Mouse (Mus musculus): ENCODE data around the gene Tmem240. TPM values are rescaled to one million over a fixed set of nuclear protein-coding genes. Genes with fewer than 3 reads are reported as not detected.
"Not testable (repeated sequence)": the region's sequence is repeated elsewhere in the genome, so short reads cannot be mapped to it uniquely, and the experiment has no call there.

Gene Tmem240
- polyA plus RNA-seq (2012; rRNA removed): 31.1 and 31.4 TPM in 2 replicates

GRCm38 (mm10) chr4:155734350-155734941 lies at the start of gene Tmem240:
Gene Tmem240, plus strand, starts transcription at chr4:155734800.
- DNase-seq (ENCODE audit: low read depth): peak; percentile 98
- TF ChIP-seq POLR2A (IDR thresholded peaks at IDR 0.05; ENCODE audit: borderline replicate concordance, extremely low read depth, insufficient read depth, insufficient read length, poor library complexity, severe bottlenecking) (peak; percentile 78), CTCF (IDR thresholded peaks at IDR 0.05; ENCODE audit: borderline replicate concordance, extremely low read depth, insufficient read depth, insufficient read length) (no peak)

DNA sequence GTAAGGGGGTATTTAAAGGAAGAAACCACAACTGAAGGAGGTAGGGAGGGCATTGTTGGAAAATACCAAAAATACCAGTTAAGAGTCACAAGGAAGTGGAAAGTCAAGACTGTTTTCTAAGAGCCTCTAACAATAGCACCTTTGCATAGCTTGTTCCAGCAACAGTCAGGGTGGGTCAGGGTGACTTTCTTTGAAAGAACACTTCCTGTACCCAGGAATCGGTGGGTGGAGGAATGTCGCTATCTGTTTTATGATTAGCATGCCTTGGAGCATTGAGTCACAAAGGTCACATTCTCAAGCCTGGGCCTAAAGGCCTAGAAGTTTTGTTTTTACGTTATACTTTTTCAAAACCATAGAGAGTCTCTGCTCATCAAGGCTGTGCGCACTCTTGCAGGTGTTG lies 46.8 kb upstream of the Tmem240 start:
- DNase-seq (ENCODE audit: low read depth): not testable (repeated sequence)

DNA sequence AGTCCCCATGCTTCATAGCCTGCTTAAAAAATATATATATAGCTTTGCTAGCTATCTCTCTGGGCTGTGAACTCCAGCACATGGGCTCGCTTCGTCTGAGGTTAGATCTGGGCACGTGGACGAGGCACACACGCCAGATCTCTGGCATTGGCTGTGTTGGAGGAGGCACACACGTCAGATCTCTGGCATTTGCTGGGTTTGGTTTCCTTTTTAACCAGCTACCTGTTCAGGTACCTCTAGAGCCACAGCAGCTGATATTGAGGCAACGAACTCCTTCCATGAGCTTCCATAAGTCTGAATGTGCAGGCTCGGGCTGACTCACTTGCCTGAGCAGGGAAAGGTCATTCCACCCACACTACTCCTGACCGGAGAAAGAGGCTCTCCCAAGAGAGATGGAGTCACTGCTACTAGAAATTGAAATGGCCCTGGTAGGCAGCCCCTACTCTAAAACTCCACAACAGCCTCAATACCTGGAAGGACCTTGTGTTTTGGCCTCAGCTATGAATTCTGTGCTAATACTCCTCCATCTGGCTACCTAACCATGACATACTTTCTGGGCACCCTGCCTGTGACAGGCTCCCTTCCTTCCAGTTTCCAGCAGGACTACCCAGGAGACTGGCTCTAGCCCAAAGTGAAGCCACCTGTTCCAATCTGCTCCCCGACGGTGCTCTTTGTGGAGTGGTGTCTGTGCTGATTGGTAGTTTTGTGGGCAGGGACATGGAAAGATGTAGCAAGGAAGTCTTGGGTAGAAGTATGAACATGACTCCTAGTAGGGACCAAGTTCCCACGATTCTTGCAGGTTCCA lies 43.8 kb upstream of the Tmem240 start:
- TF ChIP-seq POLR2A (IDR thresholded peaks at IDR 0.05; ENCODE audit: borderline replicate concordance, extremely low read depth, insufficient read depth, insufficient read length, poor library complexity, severe bottlenecking): no peak
- no peak for TF ChIP-seq CTCF (IDR thresholded peaks at IDR 0.05; ENCODE audit: borderline replicate concordance, extremely low read depth, insufficient read depth, insufficient read length)
- peak; percentile 58 for DNase-seq (ENCODE audit: low read depth)

DNA sequence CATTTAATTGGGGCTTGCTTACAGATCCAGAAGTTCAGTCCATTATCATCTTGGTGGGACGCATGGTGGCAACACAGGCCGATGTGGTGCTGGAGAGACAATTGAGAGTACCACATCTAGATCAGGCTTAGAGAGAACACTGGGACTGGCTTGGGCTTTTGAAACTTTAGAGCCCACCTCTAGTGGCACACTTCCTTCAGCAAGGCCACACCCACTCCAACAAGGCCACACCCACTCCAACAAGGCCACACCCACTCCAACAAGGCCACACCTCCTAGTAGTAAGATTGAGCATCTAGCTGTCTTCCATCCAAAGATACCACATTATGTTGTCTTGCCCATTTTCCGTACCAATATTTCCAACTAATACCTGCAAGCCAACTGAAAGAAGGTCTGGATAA lies 42.2 kb upstream of the Tmem240 start:
- no peak for DNase-seq (ENCODE audit: low read depth)
- no peak for TF ChIP-seq POLR2A (IDR thresholded peaks at IDR 0.05; ENCODE audit: borderline replicate concordance, extremely low read depth, insufficient read depth, insufficient read length, poor library complexity, severe bottlenecking)
- TF ChIP-seq CTCF (IDR thresholded peaks at IDR 0.05; ENCODE audit: borderline replicate concordance, extremely low read depth, insufficient read depth, insufficient read length): no peak

- peak; percentile 80 for DNase-seq (ENCODE audit: low read depth)
- peak; percentile 5; the same call in 1 of the 2 replicates for TF ChIP-seq CTCF (IDR thresholded peaks at IDR 0.05; ENCODE audit: borderline replicate concordance, extremely low read depth, insufficient read depth, insufficient read length)
- no peak for TF ChIP-seq POLR2A (IDR thresholded peaks at IDR 0.05; ENCODE audit: borderline replicate concordance, extremely low read depth, insufficient read depth, insufficient read length, poor library complexity, severe bottlenecking)
Measured at GRCm38 (mm10) chr4:155694111-155694481, 40.5 kb upstream of the Tmem240 start, which contains the start of gene Fndc10. Gene Fndc10, plus strand, starts transcription at chr4:155694342.

DNA sequence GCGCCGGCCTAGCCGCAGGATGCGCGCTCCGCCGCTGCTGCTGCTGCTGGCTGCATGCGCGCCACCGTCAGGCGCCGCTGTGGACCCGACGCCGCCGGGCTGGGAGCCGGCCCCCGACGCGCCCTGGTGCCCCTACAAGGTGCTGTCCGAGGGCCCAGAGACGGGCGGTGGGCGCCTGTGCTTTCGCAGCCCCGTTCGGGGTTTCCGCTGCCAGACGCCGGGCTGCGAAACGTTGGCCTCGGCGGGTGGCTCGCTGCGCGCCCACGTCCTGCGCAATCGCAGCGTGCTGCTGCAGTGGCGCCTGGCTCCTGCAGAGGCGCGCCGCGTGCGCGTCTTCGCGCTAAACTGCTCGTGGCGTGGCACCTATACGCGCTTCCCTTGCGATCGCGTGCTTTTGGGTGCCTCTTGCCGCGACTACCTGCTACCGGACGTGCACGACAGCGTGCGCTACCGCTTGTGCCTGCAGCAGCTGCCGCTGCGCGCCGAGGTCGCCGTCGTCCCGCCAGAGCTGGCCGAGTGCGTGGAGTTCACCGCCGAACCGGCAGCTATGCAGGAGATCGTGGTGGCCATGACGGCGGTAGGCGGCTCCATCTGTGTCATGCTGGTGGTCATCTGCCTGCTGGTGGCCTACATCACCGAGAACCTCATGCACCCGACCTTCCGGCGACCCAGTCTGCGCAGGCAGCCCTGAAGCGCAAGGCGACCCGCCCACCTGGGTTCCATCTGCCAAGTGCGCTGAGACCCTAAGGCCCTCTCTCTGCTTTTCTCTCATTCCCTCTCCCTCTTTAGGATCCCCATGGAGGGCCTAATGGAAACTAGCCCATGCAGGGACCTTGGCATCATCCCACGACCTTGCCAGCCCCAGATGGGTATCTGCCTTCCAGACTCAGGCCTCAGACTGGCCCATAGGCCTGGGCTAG lies 39.9 kb upstream of the Tmem240 start:
- DNase-seq (ENCODE audit: low read depth): peak; percentile 85
- TF ChIP-seq CTCF (IDR thresholded peaks at IDR 0.05; ENCODE audit: borderline replicate concordance, extremely low read depth, insufficient read depth, insufficient read length) (peak; percentile 41; the same call in 1 of the 2 replicates), POLR2A (IDR thresholded peaks at IDR 0.05; ENCODE audit: borderline replicate concordance, extremely low read depth, insufficient read depth, insufficient read length, poor library complexity, severe bottlenecking) (peak; percentile 55; the same call in 1 of the 2 replicates)

- TF ChIP-seq CTCF (IDR thresholded peaks at IDR 0.05; ENCODE audit: borderline replicate concordance, extremely low read depth, insufficient read depth, insufficient read length) (no peak), POLR2A (IDR thresholded peaks at IDR 0.05; ENCODE audit: borderline replicate concordance, extremely low read depth, insufficient read depth, insufficient read length, poor library complexity, severe bottlenecking) (no peak)
- DNase-seq (ENCODE audit: low read depth): no peak
Measured at GRCm38 (mm10) chr4:155695531-155696062, 39.0 kb upstream of the Tmem240 start.

DNA sequence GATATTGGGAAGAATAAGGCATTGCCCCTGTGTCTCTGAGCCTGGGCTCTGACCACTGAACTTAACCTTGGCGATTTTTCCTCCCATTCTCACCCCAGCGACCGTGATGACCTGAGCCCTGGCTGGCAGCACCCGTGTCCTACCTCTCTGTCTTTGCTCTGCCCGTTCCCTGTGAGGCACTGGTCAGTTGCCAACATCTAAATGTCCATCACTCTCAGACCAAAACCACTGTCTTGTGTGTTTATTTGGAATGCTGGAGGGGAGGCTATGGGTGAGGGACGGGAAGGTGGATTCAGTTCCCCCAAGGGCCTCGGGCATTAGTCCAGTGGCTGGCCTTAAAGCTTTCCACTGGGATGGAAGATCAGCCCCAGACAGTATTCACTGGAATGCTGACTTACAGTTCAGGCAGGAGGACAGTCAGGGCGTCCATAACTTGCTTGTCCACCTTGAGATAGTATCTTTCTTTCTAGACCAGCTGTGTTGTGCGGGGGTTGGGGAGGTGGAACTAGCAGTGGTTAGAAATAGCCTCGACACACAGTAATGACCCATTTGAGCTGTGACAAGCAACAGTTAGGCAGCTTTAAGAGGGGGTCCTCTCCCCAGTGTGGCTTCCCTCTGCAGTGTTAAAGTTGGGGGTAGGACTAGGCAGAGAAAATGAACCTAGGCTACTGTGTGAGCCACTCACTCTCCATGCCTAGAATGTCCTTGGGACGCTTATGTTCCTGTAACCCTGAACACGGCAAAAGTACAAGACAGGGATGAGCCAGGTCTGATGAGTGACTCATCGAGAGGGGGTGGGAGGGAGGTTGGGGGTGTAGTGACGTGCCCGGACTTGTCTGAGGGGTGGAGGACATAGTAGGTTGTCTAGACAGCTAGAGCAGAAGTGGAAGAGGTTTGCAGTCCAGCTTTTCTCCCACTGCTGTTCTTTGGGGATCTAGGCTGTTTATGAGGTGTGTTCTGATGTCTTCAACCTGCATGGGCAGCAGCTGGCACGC lies 38.0 kb upstream of the Tmem240 start:
- DNase-seq (ENCODE audit: low read depth): no peak
- TF ChIP-seq POLR2A (IDR thresholded peaks at IDR 0.05; ENCODE audit: borderline replicate concordance, extremely low read depth, insufficient read depth, insufficient read length, poor library complexity, severe bottlenecking) (no peak), CTCF (IDR thresholded peaks at IDR 0.05; ENCODE audit: borderline replicate concordance, extremely low read depth, insufficient read depth, insufficient read length) (no peak)

DNA sequence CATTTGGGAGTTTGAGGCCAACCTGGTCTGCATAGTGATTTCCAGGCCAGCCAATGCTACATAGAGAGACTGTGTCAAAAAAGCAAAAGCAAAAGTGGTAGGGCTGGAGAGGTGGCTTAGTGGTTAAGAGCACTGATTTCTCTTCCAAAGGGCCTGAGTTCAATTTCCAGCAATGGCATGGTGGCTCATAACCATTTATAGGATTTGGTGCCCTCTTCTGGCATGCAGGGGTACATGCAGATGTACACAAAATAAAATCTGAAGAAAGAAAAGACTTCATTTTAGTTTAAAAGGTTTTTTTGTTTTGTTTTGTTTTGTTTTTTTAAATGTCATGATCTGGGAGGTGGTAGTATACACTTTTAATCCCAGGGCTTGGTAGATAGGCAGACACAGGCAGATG lies 34.2 kb upstream of the Tmem240 start:
- DNase-seq (ENCODE audit: low read depth): peak; percentile 48
- TF ChIP-seq CTCF (IDR thresholded peaks at IDR 0.05; ENCODE audit: borderline replicate concordance, extremely low read depth, insufficient read depth, insufficient read length): peak; percentile 56; the same call in 1 of the 2 replicates
- TF ChIP-seq POLR2A (IDR thresholded peaks at IDR 0.05; ENCODE audit: borderline replicate concordance, extremely low read depth, insufficient read depth, insufficient read length, poor library complexity, severe bottlenecking): no peak

GRCm38 (mm10) chr4:155703425-155703929 lies 31.1 kb upstream of the Tmem240 start:
- no peak for DNase-seq (ENCODE audit: low read depth)
- TF ChIP-seq POLR2A (IDR thresholded peaks at IDR 0.05; ENCODE audit: borderline replicate concordance, extremely low read depth, insufficient read depth, insufficient read length, poor library complexity, severe bottlenecking): no peak
- no peak for TF ChIP-seq CTCF (IDR thresholded peaks at IDR 0.05; ENCODE audit: borderline replicate concordance, extremely low read depth, insufficient read depth, insufficient read length)

Data from brain, embryonic 14.5 days (tissue).